Mouse (Mus musculus): ENCODE results near the gene Olfr412.

The Olfr412 gene

GRCm38 (mm10) chr11:74361769-74362168 lies at the start of gene Olfr412:
Olfr412 (plus strand) TSS chr11:74362069.
- DNase-seq (ENCODE audit: low read depth, low spot score) = no peak

- no peak for DNase-seq (ENCODE audit: low read depth, low spot score)
These were observed 35.8 kb upstream of the Olfr412 start for GRCm38 (mm10) chr11:74326044-74326443.

GRCm38 (mm10) chr11:74328781-74329180 lies 33.1 kb upstream of the Olfr412 start:
- no peak for DNase-seq (ENCODE audit: low read depth, low spot score)

GRCm38 (mm10) chr11:74337931-74338330 lies 23.9 kb upstream of the Olfr412 start, which contains the start of gene Olfr410:
Olfr410 (minus strand) TSS chr11:74338031.
- DNase-seq (ENCODE audit: low read depth, low spot score) = no peak

GRCm38 (mm10) chr11:74352550-74352949 lies 9.3 kb upstream of the Olfr412 start, which contains the start of gene Olfr411:
Olfr411 (minus strand) TSS chr11:74352650.
- no peak for DNase-seq (ENCODE audit: low read depth, low spot score)

- DNase-seq (ENCODE audit: low read depth, low spot score) = peak; percentile 42
These were observed 9.7 kb downstream of the Olfr412 start for GRCm38 (mm10) chr11:74371393-74372100.

- no peak for DNase-seq (ENCODE audit: low read depth, low spot score)
These were observed 15.0 kb downstream of the Olfr412 start for GRCm38 (mm10) chr11:74376847-74377246.

- no peak for DNase-seq (ENCODE audit: low read depth, low spot score)
These were observed 17.5 kb downstream of the Olfr412 start for GRCm38 (mm10) chr11:74379166-74379873.

GRCm38 (mm10) chr11:74385674-74386073 lies 23.8 kb downstream of the Olfr412 start:
- DNase-seq (ENCODE audit: low read depth, low spot score) = no peak

GRCm38 (mm10) chr11:74387203-74387602 lies 25.3 kb downstream of the Olfr412 start:
- no peak for DNase-seq (ENCODE audit: low read depth, low spot score)

- no peak for DNase-seq (ENCODE audit: low read depth, low spot score)
These were observed 30.0 kb downstream of the Olfr412 start for GRCm38 (mm10) chr11:74391899-74392298.

- no peak for DNase-seq (ENCODE audit: low read depth, low spot score)
These were observed 31.0 kb downstream of the Olfr412 start for GRCm38 (mm10) chr11:74392903-74393302.

- no peak for DNase-seq (ENCODE audit: low read depth, low spot score)
These were observed 31.6 kb downstream of the Olfr412 start for GRCm38 (mm10) chr11:74393489-74393888.

- no peak for DNase-seq (ENCODE audit: low read depth, low spot score)
These were observed 33.7 kb downstream of the Olfr412 start for GRCm38 (mm10) chr11:74395583-74395982.

GRCm38 (mm10) chr11:74402126-74402525 lies 40.3 kb downstream of the Olfr412 start:
- DNase-seq (ENCODE audit: low read depth, low spot score) = no peak

- no peak for DNase-seq (ENCODE audit: low read depth, low spot score)
These were observed 42.3 kb downstream of the Olfr412 start for GRCm38 (mm10) chr11:74404216-74404615.

- DNase-seq (ENCODE audit: low read depth, low spot score) = no peak
These were observed 43.3 kb downstream of the Olfr412 start for GRCm38 (mm10) chr11:74405201-74405600.

- DNase-seq (ENCODE audit: low read depth, low spot score) = peak; percentile 45
These were observed 46.9 kb downstream of the Olfr412 start for GRCm38 (mm10) chr11:74408587-74409446.

GRCm38 (mm10) chr11:74409447-74409754 lies 47.5 kb downstream of the Olfr412 start:
- no peak for DNase-seq (ENCODE audit: low read depth, low spot score)

- peak; percentile 26 for DNase-seq (ENCODE audit: low read depth, low spot score)
These were observed 47.9 kb downstream of the Olfr412 start for GRCm38 (mm10) chr11:74409757-74410174.

- DNase-seq (ENCODE audit: low read depth, low spot score) = no peak
These were observed 50.1 kb downstream of the Olfr412 start for GRCm38 (mm10) chr11:74411943-74412342.

GRCm38 (mm10) chr11:74412462-74412861 lies 50.6 kb downstream of the Olfr412 start:
- DNase-seq (ENCODE audit: low read depth, low spot score) = no peak
